Mouse (Mus musculus): ENCODE results near the gene Nyap1. TPM values are rescaled to one million over a fixed set of nuclear protein-coding genes. Genes with fewer than 3 reads are reported as not detected.

Nyap1 gene
- polyA plus RNA-seq, 1 experiment from 2014 or later: 45.6 TPM

DNA sequence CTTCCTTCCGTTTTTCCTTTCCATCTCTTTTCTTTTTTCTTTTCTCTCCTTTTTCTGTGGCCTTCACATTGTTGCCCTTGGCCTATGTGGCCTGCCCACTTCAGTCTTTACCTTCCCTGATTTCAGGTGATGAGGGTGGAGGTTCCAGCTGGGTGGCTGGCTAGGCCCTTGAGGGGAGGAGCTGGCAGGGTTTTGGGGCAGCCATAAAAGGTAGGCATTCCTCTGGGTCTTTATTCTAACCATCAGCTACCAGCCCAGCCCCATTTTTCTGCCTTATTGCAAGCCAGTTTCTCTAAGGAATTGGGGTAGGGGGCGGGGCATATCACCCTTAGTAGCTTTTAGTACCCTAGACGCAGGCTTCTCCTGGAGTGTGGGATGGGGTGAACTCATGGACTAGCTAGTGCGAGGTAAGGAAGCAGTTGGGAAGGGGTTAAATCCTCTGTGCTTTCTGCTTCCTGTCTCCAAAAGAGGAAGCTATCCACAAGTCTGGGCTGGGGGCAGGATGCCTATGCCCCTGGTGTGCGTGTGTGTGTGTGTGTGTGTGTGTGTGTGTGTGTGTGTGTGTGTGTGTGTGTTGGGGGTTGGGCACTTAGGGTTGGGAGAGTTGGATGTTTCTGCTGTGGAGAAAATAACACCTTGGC is 6.8 kb upstream of the Nyap1 start:
- Histone ChIP-seq H3K9me3 (no peaks in the 10 kb centered on the region), H3K4me2 (replicated peaks) (peak overlapping the region; percentile 87), H3K27me3 (no peaks in the 10 kb centered on the region), H3K4me3 (peak overlapping the region; percentile 71), H3K36me3 (peaks cover 12% of the 10 kb centered on the region; the same call in 1 of the 2 replicates), H3K4me1 (peaks cover 46% of the 10 kb centered on the region), H3K9ac (replicated peaks) (peak overlapping the region; percentile 37), H3K27ac (replicated peaks) (peak overlapping the region; percentile 89)
- 48% methylated on average over 5 of the region's 5 CpGs for WGBS
- no peak for ATAC-seq (replicated peaks)

DNA sequence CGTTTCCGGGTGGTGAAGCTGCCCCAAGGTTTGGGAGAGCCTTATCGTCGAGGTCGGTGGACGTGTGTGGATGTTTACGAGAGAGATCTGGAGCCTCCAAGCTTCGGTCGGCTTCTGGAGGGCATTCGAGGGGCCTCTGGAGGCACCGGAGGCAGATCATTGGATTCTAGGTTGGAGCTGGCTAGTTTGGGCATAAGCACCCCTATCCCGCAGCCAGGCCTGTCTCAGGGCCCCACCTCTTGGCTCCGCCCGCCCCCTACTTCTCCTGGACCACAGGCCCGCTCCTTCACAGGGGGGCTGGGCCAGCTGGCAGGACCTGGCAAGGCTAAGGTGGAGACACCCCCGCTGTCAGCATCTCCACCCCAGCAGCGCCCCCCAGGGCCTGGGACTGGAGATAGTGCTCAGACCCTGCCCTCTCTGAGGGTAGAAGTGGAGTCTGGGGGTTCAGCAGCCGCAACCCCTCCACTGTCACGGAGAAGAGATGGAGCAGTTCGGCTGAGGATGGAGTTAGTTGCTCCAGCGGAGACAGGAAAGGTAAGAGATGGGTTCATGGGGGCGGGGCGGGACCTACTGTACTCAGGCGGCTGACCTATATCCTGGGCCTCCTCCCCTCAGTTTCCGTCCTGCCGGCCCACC is 6.0 kb upstream of the Nyap1 start:
- peaks cover 46% of the 10 kb centered on the region for H3K4me1 ChIP-seq
- peak overlapping the region; percentile 65 for H3K9ac ChIP-seq (replicated peaks)
- peak overlapping the region; percentile 71 for H3K4me3 ChIP-seq
- peak overlapping the region; percentile 87 for H3K4me2 ChIP-seq (replicated peaks)
- H3K27me3 ChIP-seq: no peaks in the 10 kb centered on the region
- H3K27ac ChIP-seq (replicated peaks): peak overlapping the region; percentile 89
- no peaks in the 10 kb centered on the region for H3K9me3 ChIP-seq
- 3% methylated on average over 26 of the region's 26 CpGs for WGBS
- H3K36me3 ChIP-seq: peaks cover 12% of the 10 kb centered on the region; the same call in 1 of the 2 replicates
- peak; percentile 17; the same call in 1 of the 2 replicates for ATAC-seq (replicated peaks)

DNA sequence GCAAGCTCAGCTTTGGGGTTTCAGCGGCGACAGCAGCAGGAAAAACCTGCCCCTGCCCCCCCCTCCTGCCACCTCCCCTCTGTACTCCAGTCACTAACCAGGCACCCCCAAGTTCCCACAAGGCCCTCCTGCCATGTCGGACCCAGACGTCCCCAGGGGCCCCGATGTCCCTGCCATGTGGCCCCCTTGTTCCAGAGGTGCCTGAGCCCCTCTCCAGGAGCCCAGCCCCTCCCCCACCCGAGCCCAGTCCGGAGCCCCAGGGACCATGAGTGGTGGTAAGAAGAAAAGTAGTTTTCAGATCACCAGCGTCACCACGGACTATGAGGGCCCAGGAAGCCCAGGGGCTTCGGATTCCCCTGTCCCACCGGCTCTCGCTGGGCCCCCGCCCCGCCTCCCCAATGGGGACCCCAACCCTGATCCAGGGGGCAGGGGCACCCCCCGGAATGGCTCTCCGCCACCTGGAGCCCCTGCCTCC is 5.5 kb upstream of the Nyap1 start:
- Histone ChIP-seq H3K36me3 (peaks cover 10% of the 10 kb centered on the region; the same call in 1 of the 2 replicates), H3K9ac (replicated peaks) (peak overlapping the region; percentile 65), H3K9me3 (no peaks in the 10 kb centered on the region), H3K4me3 (peak overlapping the region; percentile 71), H3K4me2 (replicated peaks) (peak overlapping the region; percentile 87), H3K27me3 (no peaks in the 10 kb centered on the region), H3K4me1 (peaks cover 48% of the 10 kb centered on the region), H3K27ac (replicated peaks) (peak overlapping the region; percentile 89)
- no peak for ATAC-seq (replicated peaks)
- 2% methylated on average over 16 of the region's 16 CpGs for WGBS

DNA sequence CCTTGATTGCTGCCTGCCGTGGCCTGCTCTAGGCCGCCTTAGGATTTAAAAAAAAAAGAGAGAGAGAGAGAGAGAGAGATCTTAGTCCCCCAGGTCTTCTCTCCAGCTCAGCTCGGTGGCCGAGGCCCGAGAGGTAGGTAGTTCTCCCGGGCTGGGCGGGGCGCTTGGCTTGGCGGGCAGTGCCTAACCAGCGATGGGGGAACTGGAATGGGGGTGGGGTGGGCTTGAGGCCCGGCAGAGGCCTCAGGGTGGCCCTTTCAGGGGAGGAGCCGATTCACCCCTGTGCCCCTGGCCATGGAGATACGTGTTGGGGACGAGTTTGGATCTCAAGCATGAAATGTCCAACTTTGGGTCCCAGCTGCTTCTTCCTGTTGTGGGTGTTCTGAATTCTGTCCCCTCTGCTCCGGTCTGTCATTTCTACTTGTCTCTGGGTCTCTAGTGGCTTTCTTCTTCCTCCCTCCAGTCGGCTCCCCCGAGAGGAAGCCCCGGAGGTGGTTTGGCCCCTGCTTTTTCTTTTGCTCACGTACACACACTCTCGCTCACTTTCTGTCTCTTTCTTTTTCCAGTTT is 5.0 kb upstream of the Nyap1 start:
- Histone ChIP-seq H3K4me1 (peaks cover 53% of the 10 kb centered on the region), H3K4me3 (peak overlapping the region; percentile 71), H3K27me3 (no peaks in the 10 kb centered on the region), H3K9ac (replicated peaks) (peak overlapping the region; percentile 65), H3K4me2 (replicated peaks) (peak overlapping the region; percentile 87), H3K9me3 (no peaks in the 10 kb centered on the region), H3K27ac (replicated peaks) (peak overlapping the region; percentile 89), H3K36me3 (peaks cover 5% of the 10 kb centered on the region; the same call in 1 of the 2 replicates)
- peak; percentile 2 for ATAC-seq (replicated peaks)
- WGBS: 0% methylated on average over 20 of the region's 20 CpGs

DNA sequence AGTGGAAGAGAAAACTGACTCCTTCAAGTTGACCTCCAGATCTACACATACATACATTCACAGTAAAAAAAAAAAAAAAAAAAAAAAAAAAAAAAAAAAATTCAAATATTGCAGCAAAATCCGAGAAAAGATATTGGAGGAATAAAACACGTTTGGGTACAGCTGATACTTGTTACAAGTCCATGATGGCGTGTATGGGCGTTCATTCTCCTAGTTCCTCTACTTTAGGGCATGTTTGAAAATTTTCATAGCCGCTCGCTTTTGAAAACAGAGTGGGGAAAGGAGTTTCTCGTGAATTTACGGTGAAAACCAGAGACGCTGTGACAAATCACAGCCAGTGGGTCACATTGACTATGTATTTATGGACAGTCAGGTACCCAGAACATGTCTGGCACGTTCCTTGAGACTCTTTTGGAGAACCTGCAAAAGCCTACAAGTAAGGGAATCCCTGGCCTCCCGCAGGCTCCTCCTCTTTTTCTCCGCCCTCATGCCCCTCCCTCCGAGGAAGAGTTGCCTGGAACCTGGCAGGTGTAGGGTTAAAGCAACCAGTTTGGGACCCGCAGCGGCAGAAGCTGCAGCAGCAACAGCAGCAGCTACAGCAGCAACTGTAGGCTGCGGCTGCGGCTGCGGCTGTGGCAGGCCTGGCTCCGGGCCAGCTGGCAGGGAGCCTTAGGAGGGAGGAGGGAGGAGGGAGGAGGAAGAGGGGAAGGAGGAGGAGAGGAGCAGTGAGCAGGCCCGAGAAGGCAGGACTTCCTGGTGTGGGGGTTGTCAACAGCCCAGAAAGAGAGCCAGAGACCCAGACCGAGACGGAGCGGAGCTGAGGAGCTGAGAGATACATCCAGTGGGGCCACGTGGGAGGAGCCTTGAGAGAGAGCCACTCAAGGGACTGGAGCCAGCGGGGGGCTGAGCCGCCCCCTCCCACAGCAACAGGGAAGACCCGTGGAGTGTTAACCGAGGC is 4.1 kb upstream of the Nyap1 start, which contains the start of gene Tsc22d4:
TSS of gene Tsc22d4 (plus strand) at position 517 of the 958 bp plus-strand sequence.
- H3K36me3 ChIP-seq: no peaks in the 10 kb centered on the region
- H3K27me3 ChIP-seq: no peaks in the 10 kb centered on the region
- peak within 1 kb of the TSS; percentile 71 for H3K4me3 ChIP-seq
- WGBS: 4% methylated on average over 28 of the region's 28 CpGs
- peak within 1 kb of the TSS; percentile 87 for H3K4me2 ChIP-seq (replicated peaks)
- peak within 1 kb of the TSS; percentile 89 for H3K27ac ChIP-seq (replicated peaks)
- H3K4me1 ChIP-seq: peaks cover 55% of the 10 kb centered on the region
- ATAC-seq (replicated peaks): peak; percentile 80
- peak within 1 kb of the TSS; percentile 65 for H3K9ac ChIP-seq (replicated peaks)
- H3K9me3 ChIP-seq: no peaks in the 10 kb centered on the region

DNA sequence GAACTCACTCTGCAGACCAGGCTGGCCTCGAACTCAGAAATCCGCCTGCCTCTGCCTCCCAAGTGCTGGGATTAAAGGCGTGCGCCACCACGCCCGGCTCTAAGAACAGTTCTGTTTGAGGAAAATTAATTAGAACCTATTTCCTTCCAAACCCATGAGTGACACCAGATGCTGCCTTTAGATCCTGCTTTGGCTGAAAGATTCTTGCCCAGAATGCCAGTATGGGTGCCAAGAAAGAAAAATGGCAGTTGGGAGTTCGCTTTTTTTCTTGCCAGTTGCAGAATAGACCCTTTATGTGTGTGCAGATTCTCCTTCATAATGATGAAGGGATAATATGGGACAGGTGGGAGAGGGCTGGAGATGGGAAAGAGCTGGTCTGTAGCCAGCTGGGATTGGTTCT is 2.8 kb upstream of the Nyap1 start:
- H3K9ac ChIP-seq (replicated peaks): no peak overlapping the region
- peaks cover 62% of the 10 kb centered on the region for H3K4me1 ChIP-seq
- H3K27me3 ChIP-seq: no peaks in the 10 kb centered on the region
- no peaks in the 10 kb centered on the region for H3K9me3 ChIP-seq
- WGBS: 60% methylated on average over 7 of the region's 7 CpGs
- no peak overlapping the region for H3K4me2 ChIP-seq (replicated peaks)
- ATAC-seq (replicated peaks): no peak
- no peaks in the 10 kb centered on the region for H3K36me3 ChIP-seq
- H3K27ac ChIP-seq (replicated peaks): peak overlapping the region; percentile 68
- H3K4me3 ChIP-seq: no peak overlapping the region

DNA sequence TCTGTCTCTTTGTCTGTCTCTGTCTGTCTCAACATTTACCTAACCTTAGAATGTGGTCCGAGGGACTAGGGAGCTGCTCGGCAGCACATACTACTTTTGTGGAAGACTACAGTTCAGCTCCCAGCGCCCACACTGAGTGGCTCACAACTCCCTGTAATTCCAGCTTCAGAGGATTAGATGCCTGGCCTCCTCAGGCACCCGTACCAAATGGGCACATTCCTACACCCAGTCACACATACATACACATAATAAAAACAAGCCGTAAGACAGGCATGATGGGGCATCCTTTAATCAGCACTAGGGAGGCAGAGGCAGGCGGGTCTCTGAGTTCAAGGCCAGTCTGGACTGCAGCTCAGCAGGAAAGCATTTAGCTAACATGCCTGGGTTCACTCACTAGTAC is 1.4 kb upstream of the Nyap1 start:
- H3K4me3 ChIP-seq: no peak overlapping the region
- no peaks in the 10 kb centered on the region for H3K36me3 ChIP-seq
- H3K27ac ChIP-seq (replicated peaks): no peak overlapping the region
- H3K27me3 ChIP-seq: no peaks in the 10 kb centered on the region
- ATAC-seq (replicated peaks): no peak
- no peaks in the 10 kb centered on the region for H3K9me3 ChIP-seq
- 93% methylated on average over 6 of the region's 6 CpGs for WGBS
- H3K9ac ChIP-seq (replicated peaks): no peak overlapping the region
- H3K4me2 ChIP-seq (replicated peaks): no peak overlapping the region
- peaks cover 63% of the 10 kb centered on the region for H3K4me1 ChIP-seq

DNA sequence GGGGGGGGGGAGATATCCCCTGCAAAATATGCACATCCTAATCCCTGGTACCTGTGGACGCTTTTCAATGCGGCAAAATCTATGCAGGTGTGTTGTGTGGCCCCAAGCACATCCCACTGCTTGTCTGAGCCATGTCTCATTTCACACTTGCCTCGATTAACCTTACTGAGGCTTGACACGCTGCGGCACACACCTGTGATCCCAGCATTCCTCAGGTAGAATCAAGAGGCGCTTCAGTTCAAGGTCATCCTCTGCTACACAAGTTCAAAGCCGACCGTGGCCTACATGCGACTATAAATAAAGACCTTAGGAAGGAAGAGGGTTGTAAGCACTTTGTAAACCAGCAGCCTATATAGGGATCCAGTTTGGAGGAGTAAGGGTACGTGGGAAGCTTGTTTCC is 641 bp upstream of the Nyap1 start:
- Histone ChIP-seq H3K4me3 (peak overlapping the region; percentile 62; the same call in 1 of the 2 replicates), H3K9me3 (no peaks in the 10 kb centered on the region), H3K27me3 (no peaks in the 10 kb centered on the region), H3K9ac (replicated peaks) (no peak overlapping the region), H3K36me3 (no peaks in the 10 kb centered on the region), H3K4me2 (replicated peaks) (peak overlapping the region; percentile 84; the same call in 1 of the 2 replicates), H3K27ac (replicated peaks) (no peak overlapping the region), H3K4me1 (peaks cover 61% of the 10 kb centered on the region)
- ATAC-seq (replicated peaks): no peak
- 76% methylated on average over 10 of the region's 10 CpGs for WGBS

DNA sequence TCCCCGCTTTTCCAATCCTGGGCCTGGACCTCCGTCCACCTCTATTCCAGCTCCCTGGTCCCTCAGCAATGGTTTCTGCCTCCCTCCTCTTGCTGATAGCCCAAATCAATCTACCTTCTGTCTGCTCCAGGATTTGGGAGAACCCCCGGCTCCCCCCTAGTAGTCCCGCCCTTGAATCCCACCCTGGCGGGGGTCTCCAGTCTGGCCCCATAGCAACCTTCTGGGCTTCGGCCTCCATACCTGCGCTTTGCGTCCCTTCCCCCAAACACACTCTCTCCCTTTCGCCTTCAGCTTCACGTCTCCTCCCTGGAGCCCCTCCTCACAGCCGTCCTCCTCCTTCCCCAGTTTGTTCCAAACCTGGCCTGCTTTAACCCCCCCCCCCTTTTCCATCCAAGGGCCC is 901 bp downstream of the Nyap1 start:
- peak overlapping the region; percentile 62 for H3K4me3 ChIP-seq
- peaks cover 55% of the 10 kb centered on the region for H3K4me1 ChIP-seq
- no peaks in the 10 kb centered on the region for H3K9me3 ChIP-seq
- peak overlapping the region; percentile 86 for H3K27ac ChIP-seq (replicated peaks)
- H3K27me3 ChIP-seq: no peaks in the 10 kb centered on the region
- WGBS: 7% methylated on average over 8 of the region's 11 CpGs
- peak; percentile 8 for ATAC-seq (replicated peaks)
- H3K9ac ChIP-seq (replicated peaks): peak overlapping the region; percentile 76
- H3K4me2 ChIP-seq (replicated peaks): peak overlapping the region; percentile 84
- H3K36me3 ChIP-seq: peaks cover 11% of the 10 kb centered on the region

DNA sequence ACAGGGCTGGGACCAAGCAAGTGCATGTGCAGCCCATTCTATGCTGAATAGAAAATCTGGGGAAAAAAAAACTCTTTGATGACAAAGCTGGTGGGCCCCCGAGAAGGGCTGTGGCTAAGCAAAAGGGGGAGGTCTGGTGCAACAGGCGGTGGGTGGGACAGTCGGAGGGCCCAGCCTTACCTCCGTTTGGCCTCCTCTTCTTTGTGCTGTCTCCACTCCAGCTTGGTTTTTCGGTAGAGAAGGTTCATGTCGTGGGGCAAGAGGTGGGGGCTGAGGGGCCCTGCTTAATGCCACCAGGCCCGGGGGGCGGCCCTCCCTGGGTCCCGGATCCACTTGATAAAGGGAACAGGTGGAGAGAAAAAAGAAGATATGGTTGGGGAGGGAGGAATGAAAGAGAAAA is 1.9 kb downstream of the Nyap1 start:
- H3K4me1 ChIP-seq: peaks cover 56% of the 10 kb centered on the region

DNA sequence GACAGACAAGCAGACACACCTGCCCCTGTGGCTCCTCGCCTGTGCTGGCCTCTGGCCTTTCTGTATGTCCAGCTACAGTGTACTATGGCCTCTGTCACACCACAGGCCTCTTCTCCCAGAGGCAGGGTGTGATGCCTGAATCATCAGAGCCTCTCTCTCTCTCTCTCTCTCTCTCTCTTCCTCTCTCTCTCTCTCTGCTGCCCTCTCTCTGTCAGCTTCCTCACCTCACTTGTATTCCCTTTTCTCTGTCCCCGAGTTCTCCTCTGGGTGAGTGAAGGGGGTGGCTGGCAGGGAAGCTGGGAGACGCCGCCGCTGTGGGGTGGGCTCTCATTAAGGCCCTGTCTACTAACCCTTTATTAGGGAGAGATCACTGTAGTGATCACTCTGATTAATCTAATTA is 2.9 kb downstream of the Nyap1 start:
- 10% methylated on average over 5 of the region's 5 CpGs for WGBS
- no peaks in the 10 kb centered on the region for H3K27me3 ChIP-seq
- no peaks in the 10 kb centered on the region for H3K9me3 ChIP-seq
- H3K9ac ChIP-seq (replicated peaks): peak overlapping the region; percentile 76
- peaks cover 15% of the 10 kb centered on the region for H3K36me3 ChIP-seq
- H3K4me2 ChIP-seq (replicated peaks): peak overlapping the region; percentile 84
- H3K4me1 ChIP-seq: peaks cover 62% of the 10 kb centered on the region
- peak overlapping the region; percentile 62 for H3K4me3 ChIP-seq
- no peak for ATAC-seq (replicated peaks)
- peak overlapping the region; percentile 86 for H3K27ac ChIP-seq (replicated peaks)

More for the DNA sequence above, 1.9 kb downstream of the Nyap1 start:
- Histone ChIP-seq H3K4me2 (replicated peaks) (peak overlapping the region; percentile 84), H3K36me3 (peaks cover 15% of the 10 kb centered on the region), H3K27ac (replicated peaks) (peak overlapping the region; percentile 86), H3K4me3 (peak overlapping the region; percentile 62), H3K9ac (replicated peaks) (peak overlapping the region; percentile 76), H3K9me3 (no peaks in the 10 kb centered on the region), H3K27me3 (no peaks in the 10 kb centered on the region)
- no peak for ATAC-seq (replicated peaks)
- WGBS: 16% methylated on average over 9 of the region's 9 CpGs

Measured in forebrain, embryonic 15.5 days (tissue).